Mouse (Mus musculus): ENCODE measurements around the gene Mapk6.

GRCm38 (mm10) chr9:75399069-75399468, 10.7 kb downstream of the Mapk6 start:
- TF ChIP-seq GATA1 (IDR thresholded peaks at IDR 0.05; ENCODE audit: borderline replicate concordance, low read length) (no peak), FLI1 (IDR thresholded peaks at IDR 0.05; ENCODE audit: low read length) (no peak)

All from megakaryocyte, embryonic 14.5 days (primary cell).